Mouse (Mus musculus) left cerebral cortex, postnatal 36 days (tissue): Measurements from ENCODE around the gene Osbp. TPM values are rescaled to one million over a fixed set of nuclear protein-coding genes. Genes with fewer than 3 reads are reported as not detected.

Source experiments
- microRNA-seq: library from miRNA; unstranded; fragments of <30 nt; microRNA quantifications from one replicate; pipeline ENCODE4 v1.2.0, GENCODE M21; 2022
- total RNA-seq, 2 experiments: library from RNA; stranded (reverse); gene quantifications; 2 replicates each; pipeline ENCODE4 v1.2.3; 2021

Osbp gene
- total RNA-seq, 2 experiments from 2014 or later, result 55.5 to 59.1 TPM

Small RNAs within 50 kb of the gene (microRNA-seq; reads per million reads assigned to microRNA genes)
- 3.3 reads per million, percentile 7 among the genes with 10 or more reads in this experiment for gene Mir6994

Other genes starting within 250 kb of the Osbp start
- not detected for gene Gif, start 218.4 kb upstream of the Osbp start, total RNA-seq
- gene Mrpl16, start 195.6 kb upstream of the Osbp start, total RNA-seq, result 10 to 100 TPM; 40.6 to 42.7 TPM
- gene Stx3, start 146.5 kb upstream of the Osbp start, total RNA-seq, result 10 to 100 TPM; 22.9 to 30.1 TPM
- gene Olfr1417, start 126.7 kb upstream of the Osbp start, total RNA-seq, result not detected
- not detected for gene Olfr1418, start 104.9 kb upstream of the Osbp start, total RNA-seq
- not detected for gene Olfr1419, start 90.8 kb upstream of the Osbp start, total RNA-seq
- not detected for gene Olfr1420, start 79.4 kb upstream of the Osbp start, total RNA-seq
- gene Patl1, start 53.5 kb upstream of the Osbp start, total RNA-seq, result 10 to 100 TPM; 18.5 to 19.6 TPM
- gene Olfr1423, start 75.4 kb downstream of the Osbp start, total RNA-seq, result not detected
- not detected for gene Olfr1424, start 96.7 kb downstream of the Osbp start, total RNA-seq
- gene Olfr1425, start 111.8 kb downstream of the Osbp start, total RNA-seq, result not detected
- gene Olfr1426, start 126.1 kb downstream of the Osbp start, total RNA-seq, result not detected
- gene Olfr1427, start 137.4 kb downstream of the Osbp start, total RNA-seq, result not detected
- not detected for gene Olfr1428, start 150.0 kb downstream of the Osbp start, total RNA-seq
- gene Olfr76, start 157.3 kb downstream of the Osbp start, total RNA-seq, result not detected
- not detected for gene Olfr1555-ps1, start 204.2 kb downstream of the Osbp start, total RNA-seq
- gene Olfr1431, start 234.7 kb downstream of the Osbp start, total RNA-seq, result not detected